Mouse (Mus musculus) spleen, adult 18-20 months (tissue): ENCODE data around the gene Eif3g.

Experiments used
- DNase-seq, 2 experiments: peaks; one replicate each; pipeline ENCODE4 v3.0.0; 2022; ENCODE audit warnings: mixed read lengths in 2 of 2

Gene Eif3g

DNA sequence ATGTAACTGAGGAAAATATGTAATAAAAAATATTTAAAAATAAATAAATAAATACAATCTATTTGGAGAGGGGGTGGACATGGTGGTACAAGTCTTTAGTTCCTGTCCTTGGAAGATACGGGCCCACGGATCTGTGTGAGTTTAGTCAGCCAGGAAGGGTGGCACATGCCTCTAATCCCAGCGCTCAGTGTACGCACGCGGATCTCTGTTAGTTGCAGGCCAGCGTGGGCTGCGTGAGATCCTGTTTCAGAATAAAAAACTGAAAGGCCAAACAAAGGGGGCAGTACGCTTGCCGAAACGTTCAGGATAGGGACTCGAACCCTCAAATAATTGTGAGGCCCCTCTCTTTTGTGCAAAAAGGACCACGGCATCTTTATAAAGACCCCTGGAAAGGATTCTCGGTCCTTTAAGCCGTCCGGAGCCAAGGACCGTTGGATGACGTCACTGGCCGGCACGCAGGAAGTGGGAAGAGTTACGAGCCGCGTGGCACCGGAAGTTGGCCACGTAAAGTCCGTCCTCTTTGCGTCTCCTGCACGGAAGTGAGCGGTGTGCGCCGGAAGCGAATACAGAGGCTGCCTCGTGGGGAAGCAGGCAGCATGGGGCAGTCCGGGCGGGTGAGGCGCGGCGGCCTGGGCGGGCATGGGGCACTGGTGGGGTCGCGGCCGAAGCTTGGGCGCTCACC is 10.6 kb downstream of the Eif3g start, which contains the start of gene Ppan:
TSS of gene Ppan (plus strand) at position 472 of the 682 bp plus-strand sequence.
- DNase-seq: peak; percentile 89 to 90

DNA sequence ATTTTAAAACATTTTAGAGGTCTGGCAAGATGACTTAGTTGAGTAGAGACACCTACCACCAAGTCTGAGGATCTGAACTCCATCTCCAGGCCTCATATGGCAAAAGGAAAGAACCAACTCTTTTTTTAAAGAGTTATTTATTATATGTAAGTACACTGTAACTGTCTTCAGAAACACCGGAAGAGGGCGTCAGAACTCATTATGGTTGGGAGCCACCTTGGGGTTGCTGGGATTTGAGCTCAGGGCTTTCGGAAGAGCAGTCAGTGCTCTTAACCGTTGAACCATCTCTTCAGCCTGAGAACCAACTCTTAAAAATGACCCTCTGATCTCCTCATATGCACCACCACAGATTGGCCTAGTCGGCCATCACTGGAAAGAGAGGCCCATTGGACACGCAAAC is 11.2 kb downstream of the Eif3g start:
- DNase-seq: no peak

DNA sequence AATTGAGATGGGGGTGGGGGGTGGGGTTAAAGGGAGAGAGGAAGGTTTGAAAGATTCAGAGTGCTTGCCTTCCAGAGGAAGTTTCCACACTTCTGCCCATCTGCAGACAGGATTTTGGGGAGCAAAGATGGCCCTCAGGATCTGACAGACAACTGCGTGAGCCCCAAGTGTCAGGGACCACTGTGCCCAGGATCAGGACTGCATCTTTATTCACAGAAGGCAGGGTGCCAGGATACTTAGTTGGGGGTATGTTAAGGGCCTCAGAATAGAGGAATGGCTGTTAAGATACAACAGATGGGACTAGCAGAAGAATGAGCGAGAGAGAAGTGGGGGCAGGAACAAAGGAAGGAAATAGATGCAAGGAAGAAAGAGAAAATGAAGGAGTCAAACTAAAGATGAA is 11.9 kb downstream of the Eif3g start:
- no peak for DNase-seq

DNA sequence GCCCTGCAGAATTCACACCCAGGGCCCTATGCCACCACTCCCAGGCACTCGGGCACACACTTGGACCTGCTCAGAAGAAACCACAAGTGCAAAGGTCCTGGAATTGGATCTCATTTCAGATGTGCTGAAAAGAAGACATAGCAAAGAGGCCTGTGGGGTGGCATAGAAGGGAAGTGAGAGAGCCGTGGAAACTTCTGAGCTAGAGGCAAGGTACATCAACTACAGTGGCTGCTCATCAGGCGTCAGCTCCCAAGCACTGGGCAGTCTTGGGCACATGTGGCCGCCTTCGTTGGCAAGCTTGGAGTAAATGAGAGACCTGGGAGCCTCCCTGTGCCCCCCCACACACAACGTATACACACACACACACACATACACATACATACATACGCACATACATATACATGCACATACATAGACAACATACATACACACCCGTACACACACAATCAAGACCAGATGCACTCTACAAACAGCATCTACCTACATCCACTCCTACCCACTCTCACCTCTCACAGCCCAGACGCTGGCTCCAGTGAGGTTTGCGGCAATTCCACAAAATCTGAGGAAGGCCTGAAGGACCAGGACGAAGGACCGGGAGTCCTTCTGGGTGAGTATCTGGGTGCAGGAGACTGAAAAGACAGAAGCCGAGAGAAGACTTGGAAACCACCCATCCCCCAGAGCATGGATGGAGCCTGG is 19.2 kb downstream of the Eif3g start, which contains the start of gene Angptl6:
TSS of gene Angptl6 (minus strand) at position 631 of the 696 bp plus-strand sequence.
- no peak for DNase-seq

DNA sequence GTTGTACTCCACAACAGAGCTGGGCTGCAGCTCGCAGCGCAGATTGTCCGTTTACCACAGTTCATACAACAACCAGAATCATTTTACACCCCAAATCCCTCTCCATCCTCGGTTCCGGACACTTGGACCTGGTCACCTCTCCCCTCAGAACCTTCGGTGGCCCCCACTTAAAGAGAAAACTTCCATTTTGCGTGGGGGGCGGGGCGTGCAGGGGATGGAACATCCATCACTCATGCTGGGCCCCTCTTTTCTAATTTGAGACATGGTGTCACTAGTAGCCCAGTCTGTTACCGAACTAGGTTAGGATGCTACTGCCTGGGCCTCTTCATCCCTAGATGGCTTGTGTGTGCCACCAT is 19.7 kb downstream of the Eif3g start:
- DNase-seq: peak; percentile 42 to 46

DNA sequence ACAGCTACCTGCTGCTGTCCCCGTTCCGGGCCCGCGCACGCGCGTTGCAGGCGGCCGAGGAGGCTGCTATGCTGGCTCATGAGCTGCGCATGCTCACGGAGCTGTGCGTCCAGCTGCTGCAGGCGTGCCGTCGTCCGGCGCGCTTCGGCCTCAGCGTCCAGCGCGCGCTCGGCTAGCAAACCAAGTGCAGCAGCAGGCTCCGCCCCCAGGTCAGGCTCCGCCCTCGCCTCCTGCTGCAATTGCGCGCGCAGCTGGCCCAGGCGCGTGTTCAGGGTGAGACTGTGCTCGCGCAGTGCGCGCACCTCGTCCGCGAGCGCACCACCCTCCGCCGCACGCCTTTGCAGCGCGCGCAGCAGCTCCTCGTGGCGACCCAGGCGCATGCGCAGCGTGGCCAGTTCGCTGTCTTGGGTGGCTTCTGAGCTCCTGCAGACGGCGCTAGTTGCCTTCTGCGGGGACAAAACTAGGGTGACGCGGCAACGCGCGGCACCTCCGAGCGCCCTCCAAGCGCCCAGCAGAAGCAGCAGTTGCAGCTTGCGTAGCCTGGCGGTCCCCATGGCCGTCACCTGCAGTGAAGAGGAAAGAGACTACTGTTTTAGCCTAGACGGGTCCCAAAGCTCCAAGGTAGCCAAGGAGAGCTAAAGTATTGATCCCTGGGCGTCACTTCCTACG is 20.2 kb downstream of the Eif3g start:
- DNase-seq: peak; percentile 99

GRCm38 (mm10) chr9:20877118-20878040 is 21.0 kb downstream of the Eif3g start:
- DNase-seq: no peak

GRCm38 (mm10) chr9:20876318-20877117 is 21.9 kb downstream of the Eif3g start:
- DNase-seq: no peak

- no peak for DNase-seq
These were observed 23.2 kb downstream of the Eif3g start for GRCm38 (mm10) chr9:20875021-20875790.

- no peak for DNase-seq
These were observed 24.9 kb downstream of the Eif3g start for GRCm38 (mm10) chr9:20873521-20873920.

DNA sequence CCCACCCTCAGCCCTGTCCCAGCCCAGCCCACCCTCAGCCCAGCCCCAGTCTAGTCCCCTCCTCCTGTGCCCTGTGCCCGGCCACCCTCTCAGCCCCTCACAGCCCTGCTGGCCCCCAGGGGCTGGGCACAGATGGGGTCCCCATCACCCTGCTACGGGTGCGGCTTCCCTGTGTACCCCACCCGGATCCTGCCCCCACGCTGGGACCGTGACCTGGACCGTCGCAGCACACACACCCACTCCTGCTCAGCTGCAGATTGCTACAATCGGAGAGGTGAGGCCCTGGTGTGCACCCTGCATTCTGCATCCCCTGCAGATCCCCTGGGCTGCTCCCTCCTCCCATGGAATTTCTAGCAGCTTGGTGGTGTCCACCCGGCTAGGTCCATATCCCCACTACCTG is 25.4 kb downstream of the Eif3g start:
- DNase-seq: no peak

- no peak for DNase-seq
These were observed 27.9 kb downstream of the Eif3g start for GRCm38 (mm10) chr9:20870211-20871173.

GRCm38 (mm10) chr9:20869246-20869645 is 29.2 kb downstream of the Eif3g start:
- DNase-seq: no peak

GRCm38 (mm10) chr9:20868448-20869001 is 29.9 kb downstream of the Eif3g start, which contains the start of gene A230050P20Rik:
Gene A230050P20Rik, plus strand, starts transcription at chr9:20868642.
- DNase-seq: peak; percentile 51 to 64

DNA sequence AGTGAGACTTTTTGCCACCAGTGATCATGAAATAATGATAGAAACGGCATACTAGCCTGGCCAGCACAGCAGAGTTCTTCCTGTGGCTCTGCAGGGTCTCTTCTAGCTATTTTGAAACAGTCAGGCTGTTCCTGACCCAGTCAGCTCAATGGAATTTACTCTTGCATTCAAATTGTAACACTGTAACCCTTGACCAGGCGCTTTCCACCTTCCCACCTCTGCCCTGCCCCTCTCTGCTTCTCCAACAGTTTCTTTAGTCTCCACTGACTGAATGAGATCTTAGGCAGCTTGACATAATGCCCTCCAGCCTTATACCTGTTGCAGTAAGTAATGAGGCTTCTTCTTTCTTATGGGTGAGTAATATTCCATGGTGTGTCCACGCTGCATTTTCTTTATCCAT is 31.5 kb downstream of the Eif3g start:
- DNase-seq: no peak

- DNase-seq: no peak
These were observed 36.2 kb downstream of the Eif3g start for GRCm38 (mm10) chr9:20862225-20862624.

GRCm38 (mm10) chr9:20861821-20862220 is 36.6 kb downstream of the Eif3g start:
- peak in 1 of 2 experiments; percentile 47 for DNase-seq

DNA sequence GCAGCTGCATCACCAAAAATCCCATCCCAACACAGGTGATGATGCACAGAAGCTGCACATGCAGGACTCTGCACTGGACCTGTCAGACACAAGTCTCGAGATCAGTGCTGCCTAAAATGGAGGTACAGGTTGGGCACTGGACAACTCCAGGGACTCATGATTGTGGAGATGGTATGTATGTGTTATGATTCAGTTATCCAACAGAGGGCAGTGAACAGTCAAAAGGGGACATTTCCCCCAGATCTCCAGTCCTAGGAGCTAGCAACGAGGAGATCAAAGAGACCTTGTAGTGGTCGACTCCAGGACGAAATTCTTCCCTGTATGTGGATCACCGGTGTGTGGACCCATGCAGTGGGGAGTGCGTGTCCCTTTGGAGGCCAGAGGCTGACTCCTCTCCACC is 38.5 kb downstream of the Eif3g start:
- DNase-seq: no peak

- DNase-seq: peak in 1 of 2 experiments; percentile 51
These were observed 41.3 kb downstream of the Eif3g start for GRCm38 (mm10) chr9:20857131-20857530.
